Mouse (Mus musculus): ENCODE measurements around the gene Hspb1. TPM values are rescaled to one million over a fixed set of nuclear protein-coding genes. Genes with fewer than 3 reads are reported as not detected.

Hspb1 gene
- total and polyA plus RNA-seq, 3 experiments = 1.1 to 3.6 (median 2.6) TPM

DNA sequence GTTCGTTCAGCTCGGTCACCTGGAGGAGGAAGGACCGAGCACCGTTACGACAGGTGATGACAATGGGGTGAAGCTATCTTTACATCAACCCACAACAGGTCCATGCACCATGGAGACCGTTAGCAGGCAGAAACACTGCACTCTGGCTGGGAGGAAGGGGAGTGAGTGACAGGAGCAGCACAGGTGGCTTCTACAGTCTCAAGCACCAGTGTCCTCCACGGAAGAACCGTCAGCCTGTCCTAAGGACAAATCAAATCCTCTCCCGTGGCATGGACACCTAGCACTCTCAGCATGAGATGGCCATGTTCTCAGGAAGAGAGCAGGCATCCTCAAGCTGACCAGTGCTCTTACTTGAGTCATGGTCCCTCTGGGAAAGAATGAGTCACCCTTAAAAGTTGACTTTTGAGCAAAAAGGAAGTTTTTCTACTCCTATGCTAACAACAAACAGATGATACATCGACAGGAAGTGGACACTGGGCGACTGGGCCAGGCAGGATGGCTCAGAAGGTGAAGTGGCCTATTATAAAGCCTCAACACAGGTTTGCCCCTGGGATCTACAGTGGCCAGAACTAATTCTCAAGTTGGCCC is 24.0 kb downstream of the Hspb1 start:
- no peak overlapping the region for H3K9ac ChIP-seq (ENCODE audit: insufficient read depth, low read depth)
- dilution Hi-C loops (cut with MboI; ENCODE audit: extremely low pct_ligation_motif_present, extremely low pct_unique_long_range_greater_than_20kb, low sequenced_read_pairs) = no loop called here
- peaks cover 75 to 96% of the 10 kb centered on the region in 2 experiments for H3K36me3 ChIP-seq (replicated peaks in 1 of 2; ENCODE audit: control insufficient read depth in 1 of 2, insufficient read depth in 1 of 2, low read length in 1 of 2)
- no peak overlapping the region for H3K4me3 ChIP-seq (replicated peaks in 1 of 3; ENCODE audit: low read depth in 2 of 3, low read length in 2 of 3, poor library complexity in 1 of 3)
- peaks cover 6 to 50% of the 10 kb centered on the region in 2 experiments; a peak in 3 of 4 replicates for H3K4me1 ChIP-seq (ENCODE audit: control insufficient read depth in 1 of 2, insufficient read depth in 2 of 2)
- DNase-seq (ENCODE audit: extremely low read depth) = no peak
- no peak overlapping the region for H3K27ac ChIP-seq (ENCODE audit: insufficient read depth, low read depth)
- in situ Hi-C loops (cut with MboI; ENCODE audit: low pct_ligation_motif_present, low pct_unique_long_range_greater_than_20kb, low sequenced_read_pairs) = no loop called here
- H3K27me3 ChIP-seq (replicated peaks) = no peaks in the 10 kb centered on the region
- peaks cover 79% of the 10 kb centered on the region for H3K79me2 ChIP-seq (replicated peaks; ENCODE audit: control insufficient read depth, extremely low read depth, insufficient read depth, poor library complexity, severe bottlenecking)
- H3K9me3 ChIP-seq (replicated peaks; ENCODE audit: low read length) = no peaks in the 10 kb centered on the region
- H3K4me2 ChIP-seq (ENCODE audit: insufficient read depth, low read depth, poor library complexity, severe bottlenecking) = no peak overlapping the region
- TF ChIP-seq GABPA (IDR thresholded peaks at IDR 0.05; ENCODE audit: insufficient replicate concordance, low read depth, low read length) (no peak), MEF2A (IDR thresholded peaks at IDR 0.05; ENCODE audit: borderline replicate concordance, low read depth, low read length) (no peak), RAD21 (IDR thresholded peaks at IDR 0.05; ENCODE audit: low read depth, low read length) (no peak), CHD2 (IDR thresholded peaks at IDR 0.05; ENCODE audit: low read length) (no peak), MAX (IDR thresholded peaks at IDR 0.05; ENCODE audit: low read length) (no peak), MYC (IDR thresholded peaks at IDR 0.05; ENCODE audit: low read depth, low read length) (no peak), SMC3 (IDR thresholded peaks at IDR 0.05; ENCODE audit: low read depth, low read length) (no peak), MXI1 (IDR thresholded peaks at IDR 0.05; ENCODE audit: low read depth, low read length) (no peak), ETS1 (conservative IDR thresholded peaks at IDR 0.05; ENCODE audit: low read depth, low read length) (no peak), ELF1 (IDR thresholded peaks at IDR 0.05; ENCODE audit: low read depth, low read length) (no peak)

DNA sequence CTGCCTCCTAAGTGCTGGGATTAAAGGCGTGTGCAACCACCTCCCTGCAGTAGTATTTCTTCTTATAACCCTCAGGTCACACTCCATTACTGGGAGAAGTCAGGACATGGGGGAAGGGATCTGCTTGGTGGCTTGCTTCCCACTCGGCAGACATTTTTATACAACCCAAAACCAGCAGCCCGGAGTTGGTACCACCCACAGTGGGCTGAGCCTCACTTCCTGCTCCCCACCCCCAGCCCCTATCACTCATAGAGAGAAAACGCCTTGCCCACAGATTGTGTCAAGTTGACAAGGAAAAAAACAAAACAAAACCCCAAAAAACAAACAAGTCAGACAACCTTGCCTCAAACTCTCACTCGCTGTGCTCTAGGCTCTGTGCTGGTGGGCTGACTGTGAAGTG is 25.5 kb downstream of the Hspb1 start:
- Histone ChIP-seq H3K9ac (ENCODE audit: insufficient read depth, low read depth) (no peak overlapping the region), H3K36me3 (replicated peaks in 1 of 2; ENCODE audit: control insufficient read depth in 1 of 2, insufficient read depth in 1 of 2, low read length in 1 of 2) (peaks cover 72 to 96% of the 10 kb centered on the region in 2 experiments), H3K27me3 (replicated peaks) (no peaks in the 10 kb centered on the region), H3K4me1 (ENCODE audit: control insufficient read depth in 1 of 2, insufficient read depth in 2 of 2) (peaks cover 6 to 56% of the 10 kb centered on the region in 2 experiments; a peak in 3 of 4 replicates), H3K9me3 (replicated peaks; ENCODE audit: low read length) (no peaks in the 10 kb centered on the region), H3K4me3 (replicated peaks in 1 of 3; ENCODE audit: low read depth in 2 of 3, low read length in 2 of 3, poor library complexity in 1 of 3) (no peak overlapping the region), H3K4me2 (ENCODE audit: insufficient read depth, low read depth, poor library complexity, severe bottlenecking) (no peak overlapping the region), H3K79me2 (replicated peaks; ENCODE audit: control insufficient read depth, extremely low read depth, insufficient read depth, poor library complexity, severe bottlenecking) (peaks cover 89% of the 10 kb centered on the region), H3K27ac (ENCODE audit: insufficient read depth, low read depth) (no peak overlapping the region)
- dilution Hi-C loops (cut with MboI; ENCODE audit: extremely low pct_ligation_motif_present, extremely low pct_unique_long_range_greater_than_20kb, low sequenced_read_pairs) (no loop called here), in situ Hi-C loops (cut with MboI; ENCODE audit: low pct_ligation_motif_present, low pct_unique_long_range_greater_than_20kb, low sequenced_read_pairs) (no loop called here)
- no peak for DNase-seq (ENCODE audit: extremely low read depth)
- TF ChIP-seq PAX5 (IDR thresholded peaks at IDR 0.05; ENCODE audit: low read length) = no peak
- no peak for TF ChIP-seq CHD2 (IDR thresholded peaks at IDR 0.05; ENCODE audit: low read length)
- TF ChIP-seq RAD21 (IDR thresholded peaks at IDR 0.05; ENCODE audit: low read depth, low read length) = no peak
- no peak for TF ChIP-seq IRF4 (IDR thresholded peaks at IDR 0.05; ENCODE audit: low read depth, low read length)
- TF ChIP-seq MEF2A (IDR thresholded peaks at IDR 0.05; ENCODE audit: borderline replicate concordance, low read depth, low read length) = no peak
- no peak for TF ChIP-seq HCFC1 (IDR thresholded peaks at IDR 0.05; ENCODE audit: low read depth, low read length)
- TF ChIP-seq MXI1 (IDR thresholded peaks at IDR 0.05; ENCODE audit: low read depth, low read length) = no peak
- TF ChIP-seq SIN3A (IDR thresholded peaks at IDR 0.05; ENCODE audit: low read length) = no peak
- TF ChIP-seq USF1 (IDR thresholded peaks at IDR 0.05; ENCODE audit: low read depth, low read length) = no peak
- no peak for TF ChIP-seq MAZ (IDR thresholded peaks at IDR 0.05; ENCODE audit: low read depth, low read length)
- TF ChIP-seq MAFK (IDR thresholded peaks at IDR 0.05; ENCODE audit: insufficient replicate concordance, low read length) = no peak
- no peak for TF ChIP-seq JUND (conservative IDR thresholded peaks at IDR 0.05; ENCODE audit: low read depth, low read length)
- TF ChIP-seq ZMIZ1 (IDR thresholded peaks at IDR 0.05; ENCODE audit: low read depth, low read length) = no peak
- TF ChIP-seq E2F4 (IDR thresholded peaks at IDR 0.05; ENCODE audit: insufficient replicate concordance, low read depth, low read length) = no peak
- no peak for TF ChIP-seq CHD1 (IDR thresholded peaks at IDR 0.05; ENCODE audit: low read depth, low read length)
- no peak for TF ChIP-seq POLR2AphosphoS2 (IDR thresholded peaks at IDR 0.05; ENCODE audit: low read depth, low read length)

Measured in CH12.LX (cell line).